Mouse (Mus musculus): ENCODE measurements around the gene Mid1. TPM values are rescaled to one million over a fixed set of nuclear protein-coding genes. Genes with fewer than 3 reads are reported as not detected.

Gene Mid1
- total RNA-seq (2014; rRNA removed), result 1.7 and 2.1 TPM in 2 replicates
- 2.5 and 2.6 TPM in 2 replicates for polyA plus RNA-seq (2012; rRNA removed)

GRCm38 (mm10) chrX:169685131-169685530 lies at the start of gene Mid1:
Gene Mid1, plus strand, starts transcription at chrX:169685199.
- 2% methylated on average over 8 of the region's 10 CpGs for WGBS

GRCm38 (mm10) chrX:169673056-169673455 lies 11.9 kb upstream of the Mid1 start:
- H3K79me2 ChIP-seq (ENCODE audit: control insufficient read depth, insufficient read depth, low read length), result no peaks in the 10 kb centered on the region
- H3K4me1 ChIP-seq (ENCODE audit: control insufficient read depth, insufficient read depth, low read length), result no peaks in the 10 kb centered on the region
- no peak overlapping the region for H3K9ac ChIP-seq (ENCODE audit: low read depth, low read length)
- H3K27ac ChIP-seq (replicated peaks; ENCODE audit: insufficient read depth, low read depth, low read length), result no peak overlapping the region
- DNase-seq (ENCODE audit: extremely low read depth, low read depth, low spot score), result no peak
- H3K4me3 ChIP-seq (ENCODE audit: insufficient read depth, low read depth, low read length), result no peak overlapping the region
- no peaks in the 10 kb centered on the region for H3K36me3 ChIP-seq (ENCODE audit: control insufficient read depth, insufficient read depth, low read length)
- no peaks in the 10 kb centered on the region for H3K27me3 ChIP-seq (ENCODE audit: control insufficient read depth, insufficient read depth, low read length)
- no peak for TF ChIP-seq POLR2A (IDR thresholded peaks at IDR 0.05; ENCODE audit: extremely low read depth, insufficient read depth, low read length)

More at GRCm38 (mm10) chrX:169685131-169685530, at the start of gene Mid1:
- no peak within 1 kb of the TSS for H3K9ac ChIP-seq (ENCODE audit: low read depth, low read length)
- no peaks in the 10 kb centered on the region for H3K36me3 ChIP-seq (ENCODE audit: control insufficient read depth, insufficient read depth, low read length)
- H3K27me3 ChIP-seq (ENCODE audit: control insufficient read depth, insufficient read depth, low read length), result no peaks in the 10 kb centered on the region
- no peak within 1 kb of the TSS for H3K27ac ChIP-seq (replicated peaks; ENCODE audit: insufficient read depth, low read depth, low read length)
- H3K4me1 ChIP-seq (ENCODE audit: control insufficient read depth, insufficient read depth, low read length), result no peaks in the 10 kb centered on the region
- H3K4me3 ChIP-seq (ENCODE audit: insufficient read depth, low read depth, low read length), result no peak within 1 kb of the TSS
- no peak for DNase-seq (ENCODE audit: extremely low read depth, low read depth, low spot score)
- TF ChIP-seq CTCF (IDR thresholded peaks at IDR 0.05; ENCODE audit: low read depth, low read length), result no peak
- TF ChIP-seq POLR2A (IDR thresholded peaks at IDR 0.05; ENCODE audit: extremely low read depth, insufficient read depth, low read length), result no peak
- H3K79me2 ChIP-seq (ENCODE audit: control insufficient read depth, insufficient read depth, low read length), result no peaks in the 10 kb centered on the region

DNA sequence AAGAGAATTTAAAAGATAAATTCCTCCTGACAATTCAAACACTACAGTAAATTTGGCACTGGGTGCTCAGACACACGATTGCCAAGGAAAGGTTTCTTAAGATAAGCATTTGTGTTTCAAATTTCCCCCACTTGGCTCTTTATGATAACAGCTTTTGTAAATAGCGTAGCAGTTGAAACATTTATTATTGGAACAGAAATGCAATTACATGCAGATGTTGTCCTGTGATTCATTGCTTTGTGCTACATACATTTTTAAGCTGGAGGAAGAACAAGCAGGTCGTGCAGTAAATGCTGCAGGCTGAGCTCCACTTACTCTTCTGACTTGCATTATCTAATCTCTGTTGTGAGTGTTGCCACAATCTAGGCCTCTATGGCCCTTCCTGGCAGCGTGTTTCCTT lies 8.7 kb upstream of the Mid1 start:
- H3K27ac ChIP-seq (replicated peaks; ENCODE audit: insufficient read depth, low read depth, low read length), result no peak overlapping the region
- no peak for TF ChIP-seq POLR2A (IDR thresholded peaks at IDR 0.05; ENCODE audit: extremely low read depth, insufficient read depth, low read length)
- no peak for TF ChIP-seq CTCF (IDR thresholded peaks at IDR 0.05; ENCODE audit: low read depth, low read length)
- H3K79me2 ChIP-seq (ENCODE audit: control insufficient read depth, insufficient read depth, low read length), result no peaks in the 10 kb centered on the region
- 68% methylated on average over 4 of the region's 4 CpGs for WGBS
- no peaks in the 10 kb centered on the region for H3K36me3 ChIP-seq (ENCODE audit: control insufficient read depth, insufficient read depth, low read length)
- H3K4me3 ChIP-seq (ENCODE audit: insufficient read depth, low read depth, low read length), result no peak overlapping the region
- no peak for DNase-seq (ENCODE audit: extremely low read depth, low read depth, low spot score)
- H3K9ac ChIP-seq (ENCODE audit: low read depth, low read length), result no peak overlapping the region
- no peaks in the 10 kb centered on the region for H3K27me3 ChIP-seq (ENCODE audit: control insufficient read depth, insufficient read depth, low read length)
- no peaks in the 10 kb centered on the region for H3K4me1 ChIP-seq (ENCODE audit: control insufficient read depth, insufficient read depth, low read length)

- 21% methylated on average over 8 of the region's 8 CpGs for WGBS
- no peak overlapping the region for H3K4me3 ChIP-seq (ENCODE audit: insufficient read depth, low read depth, low read length)
- no peak for DNase-seq (ENCODE audit: extremely low read depth, low read depth, low spot score)
- no peaks in the 10 kb centered on the region for H3K4me1 ChIP-seq (ENCODE audit: control insufficient read depth, insufficient read depth, low read length)
- no peak for TF ChIP-seq CTCF (IDR thresholded peaks at IDR 0.05; ENCODE audit: low read depth, low read length)
- TF ChIP-seq POLR2A (IDR thresholded peaks at IDR 0.05; ENCODE audit: extremely low read depth, insufficient read depth, low read length), result no peak
- no peaks in the 10 kb centered on the region for H3K27me3 ChIP-seq (ENCODE audit: control insufficient read depth, insufficient read depth, low read length)
- H3K9ac ChIP-seq (ENCODE audit: low read depth, low read length), result no peak overlapping the region
- no peak overlapping the region for H3K27ac ChIP-seq (replicated peaks; ENCODE audit: insufficient read depth, low read depth, low read length)
- H3K36me3 ChIP-seq (ENCODE audit: control insufficient read depth, insufficient read depth, low read length), result no peaks in the 10 kb centered on the region
- no peaks in the 10 kb centered on the region for H3K79me2 ChIP-seq (ENCODE audit: control insufficient read depth, insufficient read depth, low read length)
Observed at GRCm38 (mm10) chrX:169685731-169686130, 732 bp downstream of the Mid1 start.

DNA sequence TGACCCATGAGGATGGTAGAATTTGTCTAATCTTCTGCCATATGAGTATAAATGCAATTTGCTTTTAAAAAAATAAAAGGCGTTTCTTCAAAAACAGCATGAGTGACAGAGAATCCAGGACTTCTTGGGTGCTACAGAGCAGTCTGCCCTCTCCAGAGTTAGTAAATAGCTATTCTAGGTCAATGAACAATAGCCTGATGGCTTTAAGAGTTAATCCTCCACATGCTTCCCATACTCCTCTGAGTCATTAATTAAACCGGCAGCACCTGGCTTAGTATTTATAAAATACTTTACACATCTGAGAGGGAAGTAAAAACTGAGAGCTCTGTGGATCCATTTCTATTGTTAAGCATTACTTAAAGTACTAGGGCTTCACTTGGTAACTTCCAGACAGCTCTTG lies 6.2 kb downstream of the Mid1 start:
- Histone ChIP-seq H3K27me3 (ENCODE audit: control insufficient read depth, insufficient read depth, low read length) (no peaks in the 10 kb centered on the region), H3K4me1 (ENCODE audit: control insufficient read depth, insufficient read depth, low read length) (no peaks in the 10 kb centered on the region), H3K27ac (replicated peaks; ENCODE audit: insufficient read depth, low read depth, low read length) (no peak overlapping the region), H3K9ac (ENCODE audit: low read depth, low read length) (no peak overlapping the region), H3K79me2 (ENCODE audit: control insufficient read depth, insufficient read depth, low read length) (no peaks in the 10 kb centered on the region), H3K36me3 (ENCODE audit: control insufficient read depth, insufficient read depth, low read length) (no peaks in the 10 kb centered on the region), H3K4me3 (ENCODE audit: insufficient read depth, low read depth, low read length) (no peak overlapping the region)
- DNase-seq (ENCODE audit: extremely low read depth, low read depth, low spot score), result no peak
- 74% methylated on average over 2 of the region's 2 CpGs for WGBS
- TF ChIP-seq POLR2A (IDR thresholded peaks at IDR 0.05; ENCODE audit: extremely low read depth, insufficient read depth, low read length), result no peak
- no peak for TF ChIP-seq CTCF (IDR thresholded peaks at IDR 0.05; ENCODE audit: low read depth, low read length)

- no peak overlapping the region for H3K9ac ChIP-seq (ENCODE audit: low read depth, low read length)
- no peaks in the 10 kb centered on the region for H3K79me2 ChIP-seq (ENCODE audit: control insufficient read depth, insufficient read depth, low read length)
- no peak overlapping the region for H3K27ac ChIP-seq (replicated peaks; ENCODE audit: insufficient read depth, low read depth, low read length)
- WGBS, result 76% methylated on average over 2 of the region's 2 CpGs
- no peak overlapping the region for H3K4me3 ChIP-seq (ENCODE audit: insufficient read depth, low read depth, low read length)
- no peaks in the 10 kb centered on the region for H3K36me3 ChIP-seq (ENCODE audit: control insufficient read depth, insufficient read depth, low read length)
- TF ChIP-seq POLR2A (IDR thresholded peaks at IDR 0.05; ENCODE audit: extremely low read depth, insufficient read depth, low read length), result no peak
- no peak for TF ChIP-seq CTCF (IDR thresholded peaks at IDR 0.05; ENCODE audit: low read depth, low read length)
- H3K27me3 ChIP-seq (ENCODE audit: control insufficient read depth, insufficient read depth, low read length), result no peaks in the 10 kb centered on the region
- no peaks in the 10 kb centered on the region for H3K4me1 ChIP-seq (ENCODE audit: control insufficient read depth, insufficient read depth, low read length)
- DNase-seq (ENCODE audit: extremely low read depth, low read depth, low spot score), result no peak
Observed at GRCm38 (mm10) chrX:169691675-169692074, 6.7 kb downstream of the Mid1 start.
